Mouse (Mus musculus): ENCODE measurements around the gene Cass4. TPM values are rescaled to one million over a fixed set of nuclear protein-coding genes. Genes with fewer than 3 reads are reported as not detected.

Gene Cass4
- total RNA-seq, 1 experiment from 2014 or later, result 0.15 TPM

DNA sequence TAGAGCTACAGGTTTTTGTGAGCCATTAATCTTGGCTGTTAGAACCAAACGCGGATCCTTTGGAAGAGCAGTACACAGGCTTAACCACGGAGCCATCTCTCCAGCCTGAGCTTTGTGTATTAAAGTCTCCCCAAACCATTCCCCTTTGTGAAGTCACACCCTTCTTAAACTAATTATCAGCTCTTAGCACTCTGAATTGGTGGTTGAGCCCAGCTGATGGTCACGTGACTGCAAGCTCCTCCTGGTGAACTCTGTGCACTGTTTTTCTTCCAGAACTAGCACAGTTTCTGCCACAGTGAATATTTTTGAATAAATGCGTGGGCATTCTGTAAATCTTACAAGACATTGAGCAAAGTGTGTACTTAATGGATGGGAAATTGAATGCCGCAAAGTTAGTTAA is 47.6 kb downstream of the Cass4 start:
- peak; percentile 33 for DNase-seq

DNA sequence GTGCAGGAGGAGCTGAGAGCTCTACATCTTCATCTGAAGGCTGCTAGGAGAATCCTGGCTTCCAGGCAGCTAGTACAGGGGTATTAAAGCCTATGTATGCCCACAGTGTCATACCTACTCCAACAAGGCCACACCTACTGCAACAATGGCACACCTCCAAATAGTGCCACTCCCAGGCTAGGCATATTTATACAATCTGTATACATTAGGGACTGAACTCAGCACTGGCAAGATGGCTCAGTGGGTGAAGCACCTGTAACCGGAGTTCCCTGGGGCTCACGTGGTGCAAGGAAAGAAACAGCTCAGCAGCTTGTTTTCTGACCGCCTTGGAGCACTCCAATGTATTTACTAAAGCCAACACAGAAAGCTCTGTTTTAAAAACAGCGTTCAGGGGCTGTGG is 52.0 kb downstream of the Cass4 start:
- DNase-seq, result no peak

DNA sequence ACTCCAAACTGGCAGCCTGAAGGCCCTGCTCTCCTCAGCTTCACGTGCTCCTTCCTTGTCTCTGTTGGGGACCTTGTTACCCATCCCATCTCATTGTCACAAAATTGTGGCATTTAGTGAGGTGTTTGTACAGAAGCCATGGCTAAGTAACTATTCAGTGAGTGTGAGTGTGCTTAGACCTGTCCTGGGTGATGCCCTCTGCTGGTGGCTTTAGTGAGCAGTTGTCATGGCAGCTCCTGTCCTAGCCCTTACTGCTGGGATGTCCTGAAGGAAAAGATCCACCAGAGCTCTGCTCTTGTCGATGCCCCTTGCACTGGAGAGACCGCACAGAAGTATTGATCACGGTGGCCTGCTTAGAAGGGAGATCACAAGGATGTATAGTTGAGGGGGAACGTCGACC is 53.7 kb downstream of the Cass4 start:
- DNase-seq, result peak; percentile 40

DNA sequence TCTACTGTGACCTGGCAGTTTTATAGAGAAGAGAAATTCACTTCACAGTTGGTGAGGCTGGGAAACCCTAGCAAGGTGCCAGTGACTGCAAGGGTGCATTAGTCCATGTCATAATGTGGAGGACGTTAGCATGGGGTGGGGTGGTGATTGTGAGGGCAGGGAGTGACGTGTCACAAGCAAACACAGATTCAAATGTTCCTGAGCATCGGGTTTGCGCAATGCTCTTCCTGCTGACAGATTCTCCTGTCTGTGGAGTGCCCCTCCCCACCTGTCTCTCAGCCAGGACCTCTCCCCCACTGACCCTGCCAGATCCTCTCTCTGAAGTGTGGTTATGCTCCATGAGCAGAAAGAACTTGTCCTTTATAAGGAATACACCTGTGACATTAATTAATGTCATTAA is 54.7 kb downstream of the Cass4 start:
- DNase-seq, result no peak

DNA sequence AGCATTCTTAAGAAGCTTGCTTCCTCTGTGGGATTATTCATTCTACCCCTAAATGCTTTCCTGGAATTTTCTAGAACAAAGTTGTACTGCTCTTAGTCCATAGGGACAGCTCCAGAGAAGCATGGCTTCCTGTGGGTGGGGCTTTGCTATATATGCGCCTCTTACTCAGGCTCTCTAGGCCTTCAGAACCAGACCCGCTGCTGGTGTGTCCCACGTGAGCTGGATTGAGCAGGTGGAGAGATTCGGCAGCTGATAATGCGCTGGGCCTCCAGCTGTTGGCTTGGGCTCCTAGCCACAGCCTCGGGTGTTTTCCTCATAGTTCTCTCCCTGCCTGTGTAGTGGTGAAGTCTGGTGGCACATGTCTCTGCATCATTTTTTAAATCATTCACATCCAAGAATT is 57.0 kb downstream of the Cass4 start:
- DNase-seq, result no peak

DNA sequence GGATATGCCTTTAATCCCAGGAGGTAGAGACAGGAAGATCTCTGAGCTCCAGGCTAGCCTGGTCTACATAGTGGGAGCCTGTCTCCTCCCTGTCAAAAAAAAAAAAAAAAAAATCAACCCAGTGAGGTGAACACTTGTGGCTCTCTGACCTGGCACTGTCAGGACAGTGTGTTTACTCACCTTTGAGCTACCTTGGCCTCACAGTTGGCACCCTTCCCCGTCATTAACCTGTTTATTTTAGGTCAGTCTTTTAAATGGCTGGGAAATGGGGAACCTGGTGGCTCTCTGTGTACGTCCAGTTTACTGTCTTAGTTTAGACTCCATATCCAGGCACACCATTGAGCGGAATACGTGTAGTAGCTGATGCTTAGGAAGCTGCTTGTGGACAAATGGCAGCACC is 58.4 kb downstream of the Cass4 start:
- no peak for DNase-seq

DNA sequence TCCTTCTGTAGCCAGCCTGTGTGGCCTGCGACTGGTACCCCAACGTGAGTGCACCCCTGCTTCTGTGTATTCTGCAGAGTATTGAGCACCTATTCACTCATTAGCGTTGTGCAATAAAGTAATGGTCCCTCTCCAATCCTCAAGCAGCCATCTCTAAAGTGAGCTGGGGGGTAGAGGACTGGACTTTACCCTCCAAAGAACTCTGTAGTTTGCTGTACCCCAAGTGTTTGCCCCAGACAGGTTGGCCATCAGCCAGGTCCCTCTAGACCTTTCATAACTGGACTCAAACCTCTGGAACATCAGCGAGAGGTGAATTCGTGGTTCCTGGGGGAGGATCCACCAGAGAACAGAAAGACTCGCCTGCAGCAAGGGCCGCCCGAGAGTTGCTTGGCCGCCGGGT is 58.9 kb downstream of the Cass4 start:
- DNase-seq, result no peak

DNA sequence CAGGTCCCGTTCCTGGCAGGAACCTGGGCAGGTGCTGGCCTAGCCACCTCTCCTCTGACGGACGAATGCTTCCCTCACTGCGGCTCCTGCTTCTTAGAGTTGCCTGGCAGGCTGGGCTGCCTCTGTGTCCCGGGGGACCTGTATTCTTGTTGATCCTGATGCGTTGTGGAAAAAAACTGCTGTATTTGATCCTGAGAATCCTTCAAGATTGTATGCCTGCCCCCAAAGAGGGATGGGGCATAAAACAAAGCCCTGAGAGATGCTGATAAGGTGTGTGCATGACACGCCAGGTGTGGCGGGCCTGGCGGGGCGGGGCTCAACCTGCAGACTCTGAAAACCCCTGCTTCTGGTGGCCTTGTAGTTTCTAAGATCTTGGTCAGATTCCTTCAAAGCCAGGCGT is 64.9 kb downstream of the Cass4 start, which contains the start of gene Gcnt7:
Gcnt7 (minus strand) TSS at position 101 of the 400 bp plus-strand sequence.
- no peak for DNase-seq

DNA sequence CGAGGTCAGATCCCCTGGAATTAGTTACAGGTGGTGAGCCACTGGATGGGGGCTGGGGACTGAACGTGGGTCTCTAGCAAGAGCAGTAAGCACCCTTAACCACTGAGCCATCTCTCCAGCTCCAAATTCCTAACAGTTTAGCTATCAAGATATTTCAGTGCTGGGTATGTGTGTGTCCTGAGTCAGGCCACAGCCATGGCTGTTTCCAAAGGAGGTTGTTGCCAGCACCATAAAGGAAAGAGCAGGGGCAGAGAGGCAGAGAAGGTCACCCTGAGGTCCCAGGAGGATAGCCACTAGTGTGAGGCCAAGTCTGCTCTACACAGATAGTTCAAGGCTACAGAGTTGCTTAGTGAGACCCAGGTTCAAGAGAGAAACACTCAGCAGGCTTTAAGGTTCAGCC is 67.1 kb downstream of the Cass4 start:
- peak; percentile 37 for DNase-seq

DNA sequence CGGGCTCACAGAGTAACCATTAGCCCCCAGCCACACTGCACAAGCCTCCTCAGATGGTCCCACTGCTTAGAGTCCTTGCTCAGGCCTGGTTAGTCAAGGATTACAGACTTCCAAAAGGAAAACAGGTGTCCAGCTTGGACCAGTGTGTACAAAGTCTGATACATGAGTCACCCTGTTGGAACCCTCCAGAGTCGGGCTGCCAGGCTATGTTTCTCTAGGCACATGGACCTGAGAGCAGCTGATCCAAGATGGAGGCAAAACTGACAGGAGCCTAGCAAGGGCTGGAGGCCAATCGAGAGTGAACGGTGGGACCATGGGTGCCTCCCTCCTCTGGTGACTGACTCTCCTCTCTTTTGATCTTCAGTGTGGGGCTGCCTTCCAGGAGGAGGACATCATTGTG is 69.2 kb downstream of the Cass4 start:
- DNase-seq, result no peak

DNA sequence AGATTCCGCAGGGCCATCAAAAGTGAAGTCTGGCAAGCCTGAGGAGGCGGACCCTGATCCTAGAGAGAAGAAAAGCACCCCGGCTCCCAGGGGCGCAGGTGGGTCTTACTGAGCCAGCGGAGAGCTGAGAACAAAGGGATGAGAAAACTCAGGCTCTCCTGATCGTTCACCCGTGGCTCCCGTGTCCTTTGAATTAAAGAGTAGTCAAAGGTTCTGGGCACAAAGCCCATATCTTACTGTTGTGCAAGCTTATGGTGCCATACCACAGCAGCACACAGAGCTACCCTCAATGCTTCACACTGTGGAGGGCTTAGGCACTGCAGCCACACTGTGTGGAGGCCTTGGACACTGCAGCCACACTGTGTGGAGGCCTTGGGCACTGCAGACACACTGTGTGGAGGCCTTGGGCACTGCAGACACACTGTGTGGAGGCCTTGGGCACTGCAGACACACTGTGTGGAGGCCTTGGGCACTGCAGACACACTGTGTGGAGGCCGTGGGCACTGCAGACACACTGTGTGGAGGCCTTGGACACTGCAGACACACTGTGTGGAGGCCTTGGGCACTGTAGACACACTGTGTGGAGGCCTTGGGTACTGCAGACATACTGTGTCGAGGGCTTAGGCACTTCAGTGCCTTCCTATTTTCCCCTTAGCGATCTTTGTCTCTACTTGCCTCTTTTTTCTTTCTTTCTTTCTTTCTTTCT is 73.0 kb downstream of the Cass4 start:
- peak; percentile 74 for DNase-seq

DNA sequence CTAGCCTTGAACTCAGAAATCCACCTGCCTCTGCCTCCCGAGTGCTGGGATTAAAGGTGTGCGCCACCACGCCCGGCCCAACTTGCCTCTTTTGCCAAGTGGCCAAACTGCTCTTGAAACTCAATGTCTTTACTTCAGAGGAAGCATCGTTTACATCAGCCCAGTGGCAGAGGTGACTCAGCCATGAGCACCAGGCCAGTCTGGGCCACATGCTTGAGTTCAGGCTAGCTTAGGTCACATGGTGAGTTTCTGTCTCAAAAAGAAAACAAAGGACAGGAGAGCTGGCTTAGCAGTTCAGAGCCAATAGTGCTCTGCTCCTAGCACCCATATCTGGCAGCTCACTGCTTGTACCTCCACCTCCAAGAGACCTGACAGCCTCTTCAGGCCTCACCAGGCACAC is 73.6 kb downstream of the Cass4 start:
- DNase-seq, result peak; percentile 29

DNA sequence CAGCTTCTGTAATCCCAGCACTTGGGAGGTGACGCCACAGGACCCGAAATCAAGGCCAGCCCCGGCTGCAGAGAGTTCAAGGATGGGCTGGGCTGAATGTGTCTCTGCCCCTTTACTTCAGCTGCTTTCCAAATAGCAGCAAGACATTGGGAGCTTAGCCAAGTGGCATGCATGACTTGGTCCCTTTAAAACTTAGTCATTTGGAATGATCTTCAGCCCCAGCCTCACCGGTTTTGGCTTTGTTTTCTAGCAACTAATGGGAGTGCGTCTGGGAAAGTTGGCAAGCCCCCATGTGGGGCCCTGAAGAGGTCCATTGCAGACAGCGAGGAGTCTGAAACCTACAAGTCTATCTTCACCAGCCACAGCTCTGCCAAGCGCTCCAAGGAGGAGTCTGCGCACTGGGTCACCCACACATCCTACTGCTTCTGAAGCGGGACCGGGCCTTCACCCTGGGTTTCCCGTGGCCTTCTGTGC is 74.8 kb downstream of the Cass4 start:
- DNase-seq, result peak; percentile 86

DNA sequence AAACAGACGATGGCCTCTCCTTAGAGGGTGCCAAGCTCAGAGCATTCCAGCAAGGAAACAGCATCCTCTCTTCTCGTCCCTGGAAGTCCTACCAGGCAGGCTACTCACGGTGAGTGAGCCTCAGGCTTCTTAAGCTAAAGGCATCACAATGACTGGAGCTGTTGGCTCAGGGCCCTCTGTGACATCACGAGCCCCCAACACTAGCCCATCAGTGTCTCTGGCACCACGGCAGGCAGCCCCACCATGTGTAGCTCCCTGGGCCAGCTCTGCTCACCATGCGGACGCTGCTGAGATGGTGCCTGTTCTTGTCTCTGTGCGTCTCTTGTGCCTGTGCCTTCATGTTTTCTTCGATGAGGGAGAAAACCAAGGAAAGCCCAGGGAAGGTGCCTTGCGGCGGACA is 78.7 kb downstream of the Cass4 start, which contains the start of gene Fam209:
Fam209 (plus strand) TSS at position 203 of the 400 bp plus-strand sequence.
- no peak for DNase-seq

DNA sequence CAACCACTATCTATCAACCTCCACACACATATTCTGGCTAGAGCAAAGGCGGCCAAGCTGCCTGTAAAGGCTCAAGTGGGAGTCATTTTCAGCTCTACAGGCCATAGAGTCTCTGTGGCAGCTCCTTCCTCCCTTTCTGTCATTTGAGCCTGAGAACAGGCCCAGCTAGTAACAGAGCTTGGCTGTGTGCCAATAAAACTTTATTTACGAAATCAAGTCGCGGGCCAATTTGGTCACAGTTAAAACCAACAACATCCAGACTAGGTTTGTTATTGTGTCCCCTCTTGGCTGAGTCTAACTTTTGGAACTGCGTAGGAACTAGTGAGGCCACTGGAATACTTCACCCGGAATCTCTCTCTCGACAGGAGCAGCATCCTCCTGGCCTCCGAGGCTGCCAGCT is 80.0 kb downstream of the Cass4 start:
- DNase-seq, result no peak

DNA sequence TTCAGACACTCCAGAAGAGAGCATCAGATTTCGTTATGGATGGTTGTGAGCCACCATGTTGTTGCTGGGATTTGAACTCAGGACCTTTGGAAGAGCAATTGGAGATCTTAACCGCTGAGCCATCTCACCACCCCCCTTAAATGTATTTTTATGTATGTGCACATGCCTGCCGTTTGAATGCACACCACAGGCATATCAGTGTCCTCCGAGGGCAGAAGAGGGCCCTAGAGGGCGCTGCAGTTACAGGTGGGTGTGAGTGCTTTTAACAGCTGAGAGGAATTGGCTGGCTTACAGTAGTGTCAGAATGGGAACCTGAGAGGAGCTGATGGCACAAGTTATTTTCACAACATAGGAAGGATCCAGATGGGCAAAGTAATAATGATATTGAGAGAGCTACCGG is 81.4 kb downstream of the Cass4 start:
- peak; percentile 53 for DNase-seq

DNA sequence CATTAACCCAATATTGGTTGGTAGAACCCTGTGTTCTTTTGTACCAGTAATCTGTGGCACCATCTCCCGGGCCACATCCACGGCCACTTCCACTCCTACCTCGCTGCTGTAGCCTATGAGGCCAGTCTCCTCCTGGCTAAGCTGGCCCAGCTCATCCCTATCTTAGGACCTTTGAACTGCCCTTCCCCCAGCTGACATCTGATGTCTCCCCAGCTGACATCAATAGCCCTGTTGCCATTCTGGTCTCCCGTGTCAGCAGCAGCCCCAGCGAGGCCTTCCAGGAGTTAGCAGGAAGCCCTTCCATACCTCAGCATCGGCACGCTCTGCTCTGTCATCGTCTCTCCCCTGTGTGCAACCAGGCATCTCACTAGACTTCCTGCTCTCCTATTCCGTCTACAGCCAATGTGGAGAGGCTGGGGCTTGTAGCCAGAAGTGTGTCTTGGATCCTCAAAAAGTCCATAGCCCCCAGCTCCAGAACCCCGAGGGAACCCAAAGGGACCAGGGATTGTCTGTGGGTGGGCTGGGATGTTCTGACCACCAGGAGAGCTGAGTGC is 83.2 kb downstream of the Cass4 start:
- DNase-seq, result no peak

DNA sequence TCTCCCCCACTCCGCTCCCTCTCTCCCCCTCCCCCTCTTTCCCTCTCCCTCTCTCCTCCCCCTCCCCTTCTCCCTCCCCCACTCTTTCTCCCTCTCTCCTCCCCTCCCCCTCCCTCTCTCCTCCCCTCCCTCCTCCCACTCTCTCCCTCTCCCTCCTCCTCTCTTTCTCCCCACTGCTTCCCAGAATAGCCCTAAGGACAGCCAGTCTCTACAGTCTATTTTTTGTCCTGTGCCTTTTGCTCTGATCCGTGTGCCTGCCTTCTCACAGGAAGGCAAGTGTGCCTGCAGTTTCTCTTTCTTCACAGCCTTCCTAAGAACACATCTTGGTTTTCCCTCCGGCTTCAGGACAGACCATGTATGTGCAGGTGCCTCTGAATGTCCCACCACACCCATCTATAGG is 83.8 kb downstream of the Cass4 start:
- DNase-seq, result no peak

DNA sequence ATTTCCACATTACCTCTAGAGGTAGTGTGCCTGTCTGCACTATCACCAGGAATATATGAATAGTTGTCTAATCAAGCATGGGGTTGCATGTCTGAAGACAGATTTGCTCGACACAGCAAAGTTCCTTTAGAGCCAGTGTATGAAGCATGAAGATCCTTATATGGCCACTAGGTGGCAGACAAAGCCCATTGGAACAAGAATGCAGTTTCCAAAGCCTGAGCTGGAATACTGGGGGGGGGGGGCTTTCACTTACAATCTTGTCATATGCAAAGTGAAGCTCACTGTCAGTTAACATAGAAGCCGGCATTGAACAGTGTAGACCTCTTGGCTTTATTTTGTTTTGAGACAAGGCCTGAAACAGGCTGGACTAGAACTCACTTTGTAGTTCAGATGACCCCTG is 84.3 kb downstream of the Cass4 start:
- DNase-seq, result peak; percentile 51

DNA sequence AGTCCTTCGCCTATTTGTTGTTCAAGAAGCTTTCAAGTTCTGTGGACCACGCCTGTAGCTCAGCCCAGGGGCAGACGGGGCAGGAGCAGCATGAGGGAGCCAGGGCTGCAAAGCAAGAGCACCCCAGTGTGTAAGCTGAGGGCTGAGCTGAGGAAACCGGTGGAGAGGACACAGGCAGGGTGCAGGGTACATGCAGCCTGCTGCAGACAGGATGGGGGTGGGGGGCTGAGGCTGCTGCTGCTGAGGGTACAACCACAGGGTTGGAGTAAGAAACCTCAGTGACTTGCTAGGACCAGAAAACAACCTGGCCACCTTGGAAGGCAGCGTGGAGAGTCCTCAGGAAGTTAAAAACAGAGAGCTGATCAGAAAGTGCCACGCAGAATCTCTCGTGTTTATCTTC is 86.7 kb downstream of the Cass4 start:
- no peak for DNase-seq

DNA sequence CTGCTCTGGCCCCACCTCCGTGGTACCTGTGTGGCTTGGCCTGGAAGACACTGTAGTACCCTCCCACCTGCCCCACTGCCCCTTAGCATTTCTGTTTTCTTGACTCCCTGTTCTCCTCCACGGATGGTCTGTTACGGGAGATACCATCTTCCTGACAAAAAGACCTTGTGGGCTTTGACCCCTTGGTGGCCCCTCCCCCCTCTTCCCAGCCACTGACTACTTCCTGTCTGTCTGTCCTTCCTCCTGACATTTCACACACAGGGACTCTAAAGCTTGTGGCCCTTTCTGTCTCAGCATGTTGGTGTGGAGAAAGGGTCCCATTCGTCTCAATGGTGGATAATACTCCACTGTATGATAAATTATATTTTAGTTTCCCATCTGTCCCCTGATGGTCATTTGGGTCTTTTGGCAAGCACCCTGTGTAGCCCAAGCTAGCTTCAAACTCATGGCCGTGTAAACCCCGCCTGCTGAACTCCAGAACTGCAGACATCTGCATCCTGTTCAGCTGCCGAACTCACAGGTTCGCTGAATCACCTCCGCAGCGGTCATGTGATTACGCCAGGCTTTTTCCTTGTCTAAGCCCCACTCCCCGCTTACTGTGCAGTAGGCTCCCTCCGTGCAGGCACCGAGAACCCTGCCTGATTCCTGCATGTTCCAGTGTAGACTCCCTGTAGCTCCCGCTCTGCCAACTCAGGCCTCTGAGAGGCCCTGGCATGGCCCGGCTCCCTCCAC is 88.2 kb downstream of the Cass4 start:
- DNase-seq, result no peak
